Mouse (Mus musculus): Measurements from ENCODE around the gene Rgs12.

Rgs12 gene

DNA sequence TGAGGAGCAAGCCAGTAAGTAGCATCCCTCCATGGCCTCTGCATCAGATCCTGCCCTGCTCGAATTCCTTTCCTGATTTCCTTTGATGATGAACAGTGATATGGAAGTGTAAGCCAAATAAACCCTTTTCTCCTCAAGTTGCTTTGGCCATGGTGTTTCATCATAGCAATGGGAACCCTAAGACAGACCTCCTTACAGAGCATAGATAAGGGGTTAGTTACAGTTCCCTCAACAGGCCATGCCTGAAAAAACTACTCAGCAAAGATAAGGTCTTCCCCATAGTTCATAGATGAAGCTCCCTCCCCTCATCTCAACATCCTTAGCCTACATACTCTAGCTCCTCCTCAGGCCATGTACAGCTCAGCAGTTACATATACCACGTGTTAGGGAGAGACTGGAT, 35.7 kb downstream of the Rgs12 start:
- DNase-seq, result no peak

DNA sequence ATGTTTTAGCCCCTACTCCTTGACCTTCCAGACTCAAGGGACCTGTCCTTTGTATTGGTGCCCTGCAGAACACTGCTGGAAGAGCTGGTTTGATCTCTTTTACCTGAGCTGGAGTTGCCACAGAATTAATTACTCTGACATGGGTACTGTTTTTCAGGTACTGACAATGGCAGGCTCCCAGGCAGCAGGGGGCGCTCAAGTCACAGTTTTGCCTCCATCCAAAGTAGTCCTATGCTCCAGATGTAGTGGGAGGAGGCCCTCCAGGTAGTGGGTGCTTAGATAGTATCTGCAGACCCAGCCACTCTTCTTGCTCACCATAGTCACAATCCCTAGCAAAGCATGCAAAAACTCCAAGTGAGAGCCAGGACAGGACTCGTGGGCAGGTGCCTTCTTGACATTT, 36.6 kb downstream of the Rgs12 start:
- peak; percentile 69 for DNase-seq

- DNase-seq, result no peak
Observed at GRCm38 (mm10) chr5:34987396-34987795, 38.2 kb downstream of the Rgs12 start.

DNA sequence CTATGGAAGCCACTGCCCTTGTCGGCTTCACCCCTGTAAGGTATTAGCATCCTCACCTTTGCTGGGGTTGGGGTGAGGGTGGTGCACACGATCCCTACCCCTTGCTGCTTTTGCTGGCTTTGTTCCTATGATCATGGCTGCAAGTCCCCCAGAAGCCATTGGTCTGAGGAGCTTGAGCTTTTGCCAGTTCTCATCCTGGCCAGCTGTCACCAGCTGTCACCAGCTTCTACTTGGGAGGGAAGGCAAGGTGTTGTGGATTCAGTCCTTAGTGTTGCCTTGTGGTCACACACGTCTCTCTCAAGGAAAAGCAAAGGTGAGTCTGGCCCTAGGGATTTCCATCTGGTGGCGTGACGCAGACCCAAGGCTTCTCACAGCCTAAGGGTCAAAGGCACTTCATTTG, 39.4 kb downstream of the Rgs12 start:
- DNase-seq, result no peak

DNA sequence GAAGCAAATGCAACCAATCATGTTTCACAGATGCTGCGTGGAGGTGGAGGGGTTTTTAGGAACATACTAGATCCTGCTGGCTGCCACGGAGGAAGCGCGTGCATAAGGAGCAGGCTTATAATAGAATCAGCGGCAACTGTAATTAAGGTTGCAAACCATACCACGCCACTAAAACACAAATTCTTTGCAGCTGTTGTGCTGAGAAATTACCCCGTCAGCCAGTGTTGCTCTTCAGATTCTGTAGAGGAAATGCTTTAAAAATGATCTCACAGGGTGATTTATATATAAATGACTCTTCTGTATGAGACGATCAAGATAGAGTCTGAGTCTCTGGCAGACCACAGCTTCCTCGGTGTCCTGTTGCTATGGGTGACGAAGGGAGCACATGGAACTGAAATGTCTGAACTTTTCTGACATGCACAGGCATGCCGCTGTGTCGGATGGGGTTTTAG, 40.1 kb downstream of the Rgs12 start:
- DNase-seq, result no peak

- no peak for DNase-seq
Observed at GRCm38 (mm10) chr5:34998754-34999153, 49.5 kb downstream of the Rgs12 start.

- no peak for DNase-seq
Observed at GRCm38 (mm10) chr5:34999281-34999680, 50.0 kb downstream of the Rgs12 start.

- no peak for DNase-seq
Observed at GRCm38 (mm10) chr5:35000323-35000722, 51.1 kb downstream of the Rgs12 start.

DNA sequence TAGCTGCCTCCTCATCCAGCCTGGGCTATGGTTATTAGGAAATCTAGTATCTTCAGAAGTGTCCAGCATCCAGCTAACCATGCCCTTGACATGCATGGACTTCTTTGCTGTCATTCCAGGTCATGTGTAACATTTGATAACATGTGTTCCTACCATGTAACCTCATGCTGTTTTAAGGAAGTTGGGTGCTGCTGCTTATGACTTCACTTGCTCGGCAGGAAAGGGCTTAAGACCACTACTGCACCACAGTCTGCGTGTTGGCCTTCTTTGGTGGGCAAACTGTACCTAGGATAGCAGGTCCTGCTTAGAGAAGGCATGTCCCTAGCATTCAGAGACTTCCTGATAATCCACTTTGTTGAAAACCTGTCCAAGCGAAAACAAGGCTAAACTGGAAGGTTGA, 51.9 kb downstream of the Rgs12 start:
- DNase-seq, result no peak

GRCm38 (mm10) chr5:35003611-35004162, 54.4 kb downstream of the Rgs12 start:
- DNase-seq, result no peak

DNA sequence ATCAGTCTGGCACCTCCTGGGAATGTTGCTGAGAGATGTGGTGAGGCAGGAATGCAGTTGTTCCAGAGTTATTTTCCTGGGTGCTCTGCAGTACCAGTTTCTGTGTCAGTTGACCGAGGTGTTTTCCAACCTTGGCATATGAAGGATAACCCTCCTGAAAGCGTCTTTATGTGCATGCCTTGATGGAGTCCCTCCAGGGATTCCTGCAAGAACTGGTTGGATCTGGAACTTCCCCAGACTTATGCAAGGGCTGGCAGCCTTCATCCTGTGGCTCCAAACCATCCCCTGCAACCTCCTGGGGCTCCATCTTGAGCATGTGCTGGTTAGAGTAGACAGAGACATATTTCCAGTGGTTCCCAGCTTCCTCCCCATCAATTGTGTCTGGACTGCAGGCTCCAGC, 55.5 kb downstream of the Rgs12 start:
- no peak for DNase-seq

DNA sequence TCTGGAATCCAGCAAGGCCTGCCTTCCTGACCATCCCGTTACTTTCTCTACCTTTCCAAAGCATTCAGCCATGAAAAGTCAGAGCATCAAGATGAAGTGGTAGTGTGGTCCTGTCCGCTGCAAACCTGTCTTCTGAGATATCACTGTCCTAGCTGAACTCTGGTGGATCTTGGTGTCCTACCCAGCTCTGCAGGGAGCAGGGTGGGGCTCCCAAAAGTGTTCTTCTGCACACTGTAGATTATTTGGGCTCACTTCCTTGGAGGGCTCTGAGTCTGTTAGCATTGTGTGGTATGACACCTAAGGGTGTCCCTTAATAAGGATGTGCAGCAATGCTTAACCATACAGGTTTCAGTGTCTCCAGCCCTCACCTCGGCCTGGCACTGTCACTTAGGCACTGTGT, 56.4 kb downstream of the Rgs12 start:
- no peak for DNase-seq

GRCm38 (mm10) chr5:35006599-35006998, 57.4 kb downstream of the Rgs12 start:
- no peak for DNase-seq

- DNase-seq, result no peak
Observed at GRCm38 (mm10) chr5:35009163-35009562, 59.9 kb downstream of the Rgs12 start.

DNA sequence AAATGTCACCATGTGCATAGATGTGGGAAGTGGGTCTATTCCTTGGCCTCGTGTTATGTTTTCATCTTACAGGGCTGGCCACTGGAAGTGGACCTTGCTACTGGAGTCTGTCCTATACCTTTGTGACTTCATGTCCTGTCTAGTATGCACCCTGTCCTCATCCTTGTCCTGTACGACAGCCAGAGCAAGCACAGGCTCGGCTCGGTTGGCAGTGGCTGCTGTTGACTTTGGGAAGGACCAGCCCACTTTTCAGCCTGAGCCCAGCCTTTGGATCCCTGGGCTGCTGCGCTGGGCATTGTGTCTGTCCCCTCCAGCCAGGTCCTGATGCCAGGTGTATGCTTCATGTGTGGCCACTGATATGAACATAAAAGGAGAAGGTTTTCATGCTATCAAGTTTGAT, 61.4 kb downstream of the Rgs12 start:
- DNase-seq, result no peak

DNA sequence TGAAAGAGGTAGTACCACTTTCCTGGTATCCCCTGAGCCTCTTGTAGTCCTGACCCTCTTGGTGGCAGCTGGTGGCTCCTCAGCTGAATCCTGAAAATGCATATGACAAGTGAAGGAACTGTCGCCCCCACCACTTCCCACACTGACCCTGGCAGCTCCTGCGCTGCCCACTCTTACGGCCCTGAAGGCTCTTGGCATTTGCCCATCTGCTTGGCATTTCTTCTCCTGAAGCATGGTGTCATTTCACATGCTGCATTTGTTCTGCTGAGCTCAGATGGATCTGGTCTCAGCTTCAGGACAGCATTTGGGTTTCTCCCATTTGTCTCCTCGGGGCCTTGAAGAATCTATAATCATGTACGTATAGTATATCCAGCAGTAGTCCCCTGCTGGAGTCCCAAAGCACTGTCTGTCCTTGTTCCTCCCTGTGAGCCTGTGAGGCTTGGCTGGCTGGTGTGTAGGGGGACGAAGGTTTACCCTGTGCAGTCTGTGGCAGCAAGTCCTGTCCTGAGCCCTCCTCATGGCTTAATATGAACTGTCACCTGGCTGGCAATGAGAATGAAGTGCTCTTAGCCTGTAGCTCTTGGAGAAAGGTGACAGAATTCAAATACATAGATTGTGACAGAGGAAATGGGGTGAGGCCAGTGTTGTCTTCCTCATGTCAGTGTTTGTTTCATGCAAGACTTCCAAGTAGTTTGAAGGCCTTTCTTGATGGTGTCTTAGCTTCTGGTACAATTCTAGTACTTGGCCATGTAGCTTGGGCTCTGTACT, 62.1 kb downstream of the Rgs12 start:
- no peak for DNase-seq

DNA sequence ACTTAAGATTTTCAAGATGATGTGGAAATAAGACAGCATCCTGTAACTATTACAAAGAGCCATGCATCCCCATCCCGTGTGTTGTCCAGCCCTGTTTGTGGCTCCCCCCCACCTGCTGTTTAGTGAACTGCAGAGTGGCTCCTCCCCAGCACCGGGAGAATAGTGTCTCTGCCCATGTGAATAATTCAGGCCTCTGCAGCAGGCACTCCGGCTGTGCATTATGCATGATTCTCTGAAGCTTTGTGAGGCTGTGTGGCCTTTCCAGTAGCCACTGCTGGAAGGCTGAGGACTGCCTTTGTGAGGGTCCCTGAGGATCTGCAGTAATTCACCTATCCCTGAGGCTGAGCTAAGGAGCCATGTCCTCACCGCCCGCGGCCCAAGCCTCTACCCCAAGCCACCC, 64.8 kb downstream of the Rgs12 start:
- DNase-seq, result no peak

DNA sequence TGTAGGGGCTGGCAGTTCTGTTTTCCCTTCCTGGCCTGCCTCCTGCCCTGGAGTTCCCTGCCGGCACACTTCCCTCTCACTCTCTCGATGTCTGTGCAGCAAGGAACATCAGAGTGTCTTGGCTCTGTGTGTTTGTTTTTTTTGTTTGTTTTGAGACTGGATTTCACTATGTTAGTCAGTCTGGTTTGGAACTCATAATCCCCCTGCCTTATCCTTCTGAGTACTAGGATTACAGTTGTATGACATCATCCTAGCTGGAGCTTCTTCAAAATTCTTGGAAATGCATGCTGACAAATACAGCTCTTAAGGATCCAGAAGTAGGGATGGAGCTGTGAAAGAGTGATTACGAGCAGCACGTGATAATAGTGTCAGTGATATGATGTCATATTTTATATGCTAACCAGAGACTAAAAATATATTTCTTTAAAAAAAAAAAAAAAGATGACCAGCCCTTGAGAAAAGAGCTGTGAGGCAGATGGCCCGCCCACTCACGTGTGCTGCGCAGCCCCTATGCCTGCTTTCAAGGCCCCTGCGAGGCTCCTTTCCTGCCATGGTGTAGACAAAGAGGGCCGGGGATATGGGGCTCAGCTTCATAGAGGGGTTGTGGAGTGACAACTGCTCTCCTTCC, 70.5 kb downstream of the Rgs12 start:
- no peak for DNase-seq

DNA sequence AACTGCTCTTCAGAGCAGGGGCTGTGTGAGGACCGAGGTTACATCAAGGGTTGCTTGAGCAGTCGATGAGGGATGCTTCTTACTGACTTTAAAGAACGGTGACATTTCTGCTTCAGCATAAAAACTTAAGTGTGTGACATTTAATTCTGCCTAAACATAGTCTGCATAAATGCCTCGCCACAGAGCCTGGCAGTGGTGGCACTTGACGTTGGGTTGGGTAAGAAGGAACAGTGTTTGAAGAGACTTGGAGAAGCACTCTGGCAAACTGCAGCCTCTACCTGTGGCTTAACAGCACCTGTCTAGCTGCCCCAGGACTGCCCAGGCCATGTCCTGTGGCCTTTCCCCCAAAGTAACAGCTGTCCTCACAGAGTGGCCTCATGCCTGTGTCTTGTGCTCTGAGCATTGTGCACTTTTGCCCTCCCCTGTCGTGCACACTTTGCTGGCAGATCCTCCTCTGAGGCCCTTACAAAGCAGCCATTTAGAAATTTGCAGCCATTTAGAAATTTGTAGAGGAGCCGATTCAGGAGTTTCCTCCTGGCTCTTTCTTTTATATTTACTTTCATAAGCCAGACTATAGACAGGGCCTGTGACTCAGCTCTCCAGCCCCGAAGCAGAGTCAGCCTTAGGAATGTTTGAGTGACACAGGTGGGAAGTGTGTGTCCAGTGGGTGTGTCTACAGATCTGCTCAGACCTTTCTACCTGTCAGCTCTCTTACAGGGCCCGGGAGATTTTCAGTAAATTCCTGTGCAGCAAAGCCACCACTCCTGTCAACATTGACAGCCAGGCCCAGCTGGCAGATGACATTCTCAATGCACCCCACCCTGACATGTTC, 71.4 kb downstream of the Rgs12 start:
- no peak for DNase-seq

- peak; percentile 21 for DNase-seq
Observed at GRCm38 (mm10) chr5:35024975-35025374, 75.7 kb downstream of the Rgs12 start.

- DNase-seq, result no peak
Observed at GRCm38 (mm10) chr5:35029303-35029702, 80.1 kb downstream of the Rgs12 start.

- DNase-seq, result no peak
Observed at GRCm38 (mm10) chr5:35029755-35030154, 80.5 kb downstream of the Rgs12 start.

GRCm38 (mm10) chr5:35033068-35033467, 83.8 kb downstream of the Rgs12 start:
- DNase-seq, result no peak
